Mouse (Mus musculus) lung, postnatal 10 days (tissue): Measurements from ENCODE around the gene Scarb2.
A peak's percentile ranks its signal among the peaks of the same experiment; 100 is the strongest.
"Not testable (repeated sequence)": the region's sequence is repeated elsewhere in the genome, so short reads cannot be mapped to it uniquely, and the experiment has no call there.

Experiments used
- DNase-seq: peaks from one replicate; pipeline ENCODE4 v3.0.0; 2021

The Scarb2 gene

DNA sequence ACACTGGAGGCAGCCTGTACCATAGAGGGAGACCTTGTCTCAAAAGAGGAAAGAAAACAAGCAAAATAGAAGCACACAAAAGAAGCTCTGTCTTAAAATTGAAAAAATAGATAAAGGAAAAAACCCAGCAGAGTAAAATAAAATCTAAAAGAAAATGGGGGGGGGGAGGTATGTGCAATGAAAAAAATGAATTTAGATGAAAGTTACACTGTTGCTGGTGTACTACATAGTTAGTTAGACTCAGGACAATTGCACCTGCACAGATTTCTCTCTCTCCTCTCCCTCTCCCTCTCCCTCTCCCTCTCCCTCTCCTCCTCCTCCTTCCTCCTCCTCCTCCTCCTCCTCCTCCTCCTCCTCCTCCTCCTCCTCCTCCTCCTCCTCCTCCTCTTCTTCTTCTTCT is at the start of gene Scarb2:
Scarb2 (minus strand) TSS at position 101 of the 400 bp plus-strand sequence.
- DNase-seq, result no peak

DNA sequence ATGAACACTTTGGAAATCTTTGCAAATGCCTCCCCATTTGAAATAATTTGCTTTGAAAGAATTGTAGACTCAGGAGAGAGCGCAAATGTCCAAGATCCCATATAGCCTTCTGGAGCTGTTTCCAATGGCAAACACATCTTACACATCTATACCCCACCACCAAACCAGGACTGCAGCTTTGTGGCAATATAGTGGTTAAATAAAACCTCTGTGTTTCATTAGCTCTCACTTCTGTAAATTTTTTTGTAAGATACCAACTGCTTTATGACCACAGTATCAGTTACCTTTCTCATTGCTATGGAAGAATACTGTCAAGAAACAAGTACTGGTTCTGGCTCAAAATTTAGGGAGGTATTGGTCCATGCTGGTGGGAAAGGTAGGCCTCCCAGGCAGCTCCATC is 49.3 kb upstream of the Scarb2 start:
- DNase-seq, result no peak

DNA sequence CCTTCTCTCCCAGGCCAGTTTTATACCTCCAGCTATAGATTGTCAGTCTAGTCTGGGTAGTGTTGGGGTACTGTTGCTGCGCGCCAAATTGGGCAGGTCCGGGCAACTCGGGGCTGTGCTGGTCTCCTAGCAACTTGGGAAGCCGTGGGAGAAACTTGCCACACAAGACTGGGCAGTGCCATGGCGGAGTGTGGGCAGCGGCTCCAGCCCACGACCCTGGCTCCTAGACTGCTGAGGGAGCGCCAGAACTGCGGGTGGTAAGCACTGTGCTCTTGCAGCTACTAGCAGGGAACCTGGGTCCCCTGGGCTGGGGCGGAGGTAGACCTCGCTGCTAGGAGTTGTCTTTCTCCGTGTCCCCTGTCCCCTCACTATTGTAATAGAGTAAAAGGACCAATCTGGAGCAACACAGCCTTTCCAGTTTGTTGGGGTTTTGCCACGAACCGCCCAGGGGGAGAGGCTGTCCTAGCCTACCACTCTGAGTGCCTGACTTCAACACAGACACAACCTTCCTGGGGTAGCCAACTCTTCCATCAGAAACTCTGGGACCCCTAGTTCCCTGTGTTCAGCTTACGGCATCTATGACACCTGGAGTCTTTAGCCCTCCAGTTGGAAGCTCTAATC is 48.4 kb upstream of the Scarb2 start, which contains the start of gene Fam47e:
Fam47e (plus strand) TSS at position 179 of the 621 bp plus-strand sequence.
- DNase-seq, result peak; percentile 10

DNA sequence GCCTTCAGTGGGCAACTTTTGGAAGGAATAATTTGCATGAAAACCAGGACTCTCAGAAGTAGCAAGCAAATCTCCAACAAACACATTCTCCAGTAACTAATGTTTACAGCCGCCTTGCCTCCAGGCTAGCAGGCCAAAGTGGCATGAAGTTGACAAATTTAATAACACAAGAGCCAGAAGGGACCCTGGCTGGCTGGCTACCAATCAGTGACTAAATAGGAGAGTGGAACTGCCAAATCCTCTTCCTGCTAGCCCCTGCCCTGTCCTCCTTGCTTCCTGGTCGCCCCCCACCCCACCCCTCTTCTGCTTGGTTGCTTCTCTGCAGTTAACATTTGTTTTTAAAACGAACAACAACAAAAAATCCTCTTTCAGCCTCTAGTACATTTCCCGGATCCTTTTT is 47.8 kb upstream of the Scarb2 start:
- DNase-seq, result peak; percentile 43

DNA sequence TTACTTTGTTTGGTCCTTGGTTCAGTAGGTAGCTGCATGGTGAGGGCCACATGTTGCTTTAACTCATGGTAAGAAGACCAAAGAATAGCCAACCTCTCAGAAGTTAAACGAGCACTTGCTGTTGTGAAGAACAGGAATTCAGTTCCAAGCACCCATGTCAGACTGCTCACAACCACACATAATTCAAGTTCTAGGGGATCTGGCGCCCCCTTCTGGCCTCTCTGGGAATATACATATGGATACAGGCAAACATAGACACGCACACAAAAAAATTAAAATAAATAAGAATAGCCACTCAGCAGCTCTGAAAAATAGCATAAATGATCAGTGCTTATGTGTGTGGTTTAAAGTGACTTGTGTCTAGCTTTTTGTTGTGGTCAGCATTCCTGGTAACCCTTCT is 47.3 kb upstream of the Scarb2 start:
- DNase-seq, result peak; percentile 15

DNA sequence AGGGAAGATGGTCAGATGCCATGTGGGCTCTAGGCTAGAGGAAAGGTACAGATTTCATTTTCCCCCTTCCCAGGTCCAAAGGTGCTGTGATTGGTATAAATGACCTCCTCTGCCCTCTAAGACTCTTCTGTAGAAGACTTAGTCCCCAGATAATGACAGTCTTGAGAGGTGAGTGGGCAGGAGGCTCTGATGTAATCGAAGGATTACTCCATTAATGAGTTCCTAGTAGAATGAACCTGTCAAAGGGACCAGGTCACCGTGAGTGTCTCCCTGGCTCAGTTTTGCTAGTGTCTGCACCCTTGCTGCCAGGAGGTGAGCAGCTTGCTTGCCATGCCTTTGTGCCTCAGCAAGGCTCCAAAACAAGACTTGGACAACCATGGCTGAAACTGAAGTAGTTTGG is 46.0 kb upstream of the Scarb2 start:
- DNase-seq, result no peak

DNA sequence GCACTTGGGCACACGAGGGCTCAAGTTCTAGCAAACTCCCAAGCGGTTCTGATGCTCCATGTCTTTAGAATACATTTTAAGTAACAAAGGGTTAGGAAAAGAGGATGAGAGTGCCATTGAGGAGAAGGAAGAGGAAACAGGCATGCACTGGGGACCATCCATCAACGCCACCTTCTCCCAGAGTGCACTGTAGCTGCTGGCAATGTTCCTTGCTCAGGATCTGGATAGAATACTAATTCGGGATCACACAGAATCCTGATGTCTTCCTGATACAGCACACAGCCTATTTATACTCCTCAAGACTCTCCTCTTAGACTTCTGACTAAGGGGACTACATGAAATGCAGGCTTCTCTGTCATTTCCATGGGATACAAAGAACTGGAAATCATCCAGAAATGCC is 33.1 kb upstream of the Scarb2 start:
- no peak for DNase-seq

DNA sequence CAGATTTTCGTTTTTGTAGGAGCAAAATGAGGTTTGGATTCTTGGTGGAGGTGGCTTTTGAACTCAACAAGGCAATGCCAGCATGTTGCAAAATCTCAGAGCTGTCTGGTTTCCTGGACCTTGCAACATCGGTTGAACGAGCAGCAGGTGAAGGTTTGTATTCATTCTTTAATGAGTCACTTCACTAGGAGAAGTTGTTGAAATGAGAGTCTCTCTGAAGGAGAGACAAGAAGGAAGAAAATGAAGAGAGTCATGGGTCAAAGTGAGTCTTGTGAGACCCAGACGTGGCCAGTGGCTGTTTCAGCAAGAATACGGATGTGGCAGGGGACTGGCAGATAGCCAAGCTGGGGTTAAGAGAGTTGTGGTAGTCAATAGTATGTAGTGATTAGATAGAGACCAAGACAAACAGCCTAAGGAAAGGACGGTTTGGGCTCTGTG is 18.2 kb upstream of the Scarb2 start:
- DNase-seq, result peak; percentile 31

DNA sequence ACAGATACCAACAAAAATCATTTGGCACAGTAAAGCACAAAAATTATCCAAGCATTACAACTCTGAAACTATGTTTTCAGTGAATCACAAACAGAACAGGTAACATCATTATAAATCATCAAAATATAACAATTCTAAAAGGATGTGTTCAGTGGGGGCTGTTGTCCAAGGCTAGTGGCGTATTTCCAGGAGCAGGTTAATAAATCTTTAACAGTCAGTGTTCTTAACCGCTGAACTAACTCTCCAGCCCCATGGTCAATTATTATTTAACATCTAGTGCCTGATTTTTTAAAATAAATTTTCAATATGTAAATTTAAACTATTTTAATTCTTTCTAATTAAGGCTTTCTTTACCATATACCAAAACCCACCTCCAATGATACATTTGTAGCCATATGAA is 14.5 kb upstream of the Scarb2 start:
- not testable (repeated sequence) for DNase-seq

DNA sequence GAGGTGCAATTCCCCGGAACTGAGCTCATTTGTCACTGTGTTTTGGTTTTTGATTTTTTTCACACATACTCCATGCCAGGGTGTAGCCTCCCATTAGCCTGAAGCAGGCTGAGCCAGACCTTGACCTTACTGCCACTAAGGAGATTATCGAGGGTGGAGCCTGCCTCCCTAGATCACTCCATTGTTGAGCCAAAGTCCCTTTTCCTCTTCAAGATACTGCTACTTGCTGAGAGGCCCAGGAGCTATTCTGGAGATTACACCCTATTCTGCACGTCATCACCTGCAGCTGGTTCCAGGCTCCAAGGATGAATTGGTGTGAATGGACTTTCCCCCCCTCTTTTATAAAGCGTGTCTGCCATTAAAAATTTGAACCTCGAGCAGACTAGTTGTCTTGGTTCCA is 5.4 kb upstream of the Scarb2 start:
- DNase-seq, result no peak

DNA sequence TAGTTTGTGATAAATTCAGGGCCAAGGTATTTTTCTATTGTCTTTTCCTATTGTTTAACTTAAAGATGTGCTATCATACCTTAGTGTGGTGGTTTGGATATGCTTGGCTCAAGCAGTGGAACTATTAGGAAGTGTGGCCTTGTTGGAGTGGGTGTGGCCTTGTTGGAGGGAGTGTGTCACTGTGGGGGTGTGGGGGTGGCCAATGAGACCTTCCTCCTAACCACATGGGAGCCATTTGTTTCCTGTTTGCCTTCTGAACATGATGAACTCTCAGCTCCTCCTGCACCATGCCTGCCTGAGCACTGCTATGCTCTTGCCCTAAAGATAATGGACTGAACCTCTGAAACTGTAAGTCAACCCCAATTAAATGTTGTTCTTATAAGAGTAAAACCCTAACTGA is 4.6 kb upstream of the Scarb2 start:
- no peak for DNase-seq

DNA sequence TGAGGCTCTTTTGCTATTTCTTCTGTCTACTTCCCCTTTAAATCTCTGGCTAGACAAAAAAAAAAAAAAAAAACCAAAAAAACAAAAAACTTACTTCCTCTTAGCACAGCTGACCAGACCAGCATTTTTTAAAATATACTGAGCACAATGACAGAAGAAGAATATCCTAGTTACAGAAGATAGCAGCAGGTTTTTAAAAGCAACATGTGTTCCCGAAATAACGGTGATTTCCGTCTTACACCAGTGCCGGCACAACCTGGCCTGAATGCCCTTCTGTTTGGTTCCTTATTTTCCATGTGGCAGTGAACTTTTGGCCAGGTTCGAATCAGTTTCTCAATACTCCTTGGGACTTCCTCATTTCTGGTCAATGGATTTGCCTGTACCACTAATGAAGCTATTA is 2.2 kb upstream of the Scarb2 start:
- no peak for DNase-seq

DNA sequence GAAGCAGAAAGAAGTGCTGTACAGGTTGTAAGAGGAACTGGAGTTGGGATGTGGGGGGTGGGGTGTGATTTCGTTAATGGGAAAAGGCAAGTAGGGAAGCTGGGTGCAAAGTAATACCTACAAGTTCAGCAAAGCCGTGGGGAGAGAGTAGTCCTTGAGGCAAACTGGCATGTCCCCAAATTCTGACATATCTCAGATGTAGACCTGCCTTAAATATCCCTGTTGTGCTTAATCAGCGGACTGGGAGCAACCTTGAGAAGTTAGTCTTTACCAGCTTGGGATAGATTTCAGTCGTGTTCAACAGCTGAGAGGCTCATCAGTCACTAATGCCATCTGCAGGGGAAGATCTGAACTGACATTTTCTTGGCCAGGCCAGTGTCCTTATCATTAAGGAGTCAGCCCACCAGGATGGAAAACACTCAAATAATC is 318 bp downstream of the Scarb2 start:
- peak; percentile 64 for DNase-seq

DNA sequence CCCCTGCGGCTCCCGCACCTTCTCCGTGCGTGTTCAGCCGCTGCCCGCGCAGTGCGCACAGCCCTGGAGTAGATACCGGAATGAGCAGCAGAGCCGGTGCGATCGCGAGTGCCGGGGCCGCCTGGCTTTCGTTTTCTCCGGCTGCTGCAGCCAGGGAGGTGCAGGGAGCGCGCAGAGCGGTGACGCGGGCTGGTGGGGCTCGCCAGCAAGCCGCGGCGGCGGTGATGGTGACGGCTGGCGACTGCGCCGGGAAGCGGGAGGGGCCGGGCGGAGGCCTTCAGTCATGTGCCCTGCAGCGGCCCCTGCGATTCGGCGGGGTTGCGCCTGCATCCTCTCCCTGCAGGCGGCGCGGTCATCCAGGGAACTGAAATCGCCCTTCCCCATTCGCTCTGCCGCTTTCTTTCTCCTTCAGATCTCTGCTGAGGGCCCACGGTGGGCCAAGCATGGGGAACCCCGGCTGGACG is 1.2 kb downstream of the Scarb2 start:
- DNase-seq, result peak; percentile 98

DNA sequence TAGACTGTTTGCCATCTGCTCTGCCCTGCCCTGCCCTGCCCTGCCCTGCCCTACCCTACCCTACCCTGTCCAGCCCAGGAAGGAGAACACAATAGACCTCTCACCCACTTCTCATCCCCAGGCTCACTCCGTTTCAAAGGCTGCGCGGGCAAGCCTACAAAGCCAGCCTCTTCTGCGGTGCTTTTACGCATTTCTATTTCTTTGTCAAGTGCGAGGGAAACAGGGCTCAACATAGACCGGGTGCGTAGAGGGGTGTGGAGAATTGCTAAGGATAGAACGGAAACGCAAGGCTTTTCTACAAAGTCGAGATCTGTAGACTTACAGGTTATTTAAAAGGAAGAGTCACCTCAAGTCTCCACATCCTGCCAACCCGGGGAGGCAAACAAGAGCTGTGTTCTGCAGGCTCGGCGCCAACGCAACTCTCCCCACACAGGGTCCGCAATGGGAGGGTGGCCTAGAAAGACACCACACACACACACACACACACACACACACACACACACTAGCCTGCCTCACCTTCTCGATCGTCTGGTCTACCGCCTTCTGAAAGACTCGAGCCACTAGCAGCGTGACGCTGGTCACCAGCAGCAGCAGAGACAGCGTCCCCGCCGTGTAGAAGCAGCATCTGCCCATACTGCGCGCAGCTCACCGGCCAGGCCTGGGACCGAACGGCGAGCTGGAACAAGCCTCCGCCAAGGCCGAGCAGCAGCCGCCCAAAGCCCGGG is 1.8 kb downstream of the Scarb2 start:
- peak; percentile 67 for DNase-seq

DNA sequence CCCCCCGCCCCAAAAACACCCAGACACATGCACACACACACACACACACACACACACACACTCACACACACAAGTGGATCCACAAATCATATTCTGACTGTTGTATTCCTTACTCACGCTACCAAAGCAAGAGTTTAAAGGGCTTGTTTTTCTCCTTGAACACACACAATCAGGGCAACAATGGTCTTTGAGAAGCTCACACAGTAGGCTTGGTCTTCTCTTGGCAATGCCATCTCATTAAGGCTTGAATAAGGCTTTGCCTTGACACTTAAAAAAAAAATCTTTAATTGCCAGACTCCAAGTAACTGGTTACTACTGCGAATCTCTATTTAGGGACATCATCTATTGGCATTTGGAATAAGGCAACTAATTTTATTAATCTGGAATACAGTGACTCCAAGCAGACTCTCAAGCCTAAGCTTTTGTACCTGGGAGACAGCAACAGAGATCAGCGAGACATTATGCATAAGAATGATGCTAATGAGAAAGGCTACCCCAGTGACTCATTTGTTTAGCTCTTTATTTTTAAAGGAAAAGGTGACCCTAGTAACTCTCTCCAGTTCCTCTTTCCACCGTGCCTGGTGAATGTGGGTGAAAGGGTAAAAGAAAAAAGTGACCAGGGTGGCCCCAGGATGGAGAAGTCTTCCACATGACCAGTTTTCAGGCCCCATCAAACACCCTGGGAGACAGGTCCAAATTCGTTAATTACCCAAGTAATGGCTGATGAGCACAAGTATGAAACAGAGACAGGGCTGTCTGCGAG is 2.6 kb downstream of the Scarb2 start:
- no peak for DNase-seq

DNA sequence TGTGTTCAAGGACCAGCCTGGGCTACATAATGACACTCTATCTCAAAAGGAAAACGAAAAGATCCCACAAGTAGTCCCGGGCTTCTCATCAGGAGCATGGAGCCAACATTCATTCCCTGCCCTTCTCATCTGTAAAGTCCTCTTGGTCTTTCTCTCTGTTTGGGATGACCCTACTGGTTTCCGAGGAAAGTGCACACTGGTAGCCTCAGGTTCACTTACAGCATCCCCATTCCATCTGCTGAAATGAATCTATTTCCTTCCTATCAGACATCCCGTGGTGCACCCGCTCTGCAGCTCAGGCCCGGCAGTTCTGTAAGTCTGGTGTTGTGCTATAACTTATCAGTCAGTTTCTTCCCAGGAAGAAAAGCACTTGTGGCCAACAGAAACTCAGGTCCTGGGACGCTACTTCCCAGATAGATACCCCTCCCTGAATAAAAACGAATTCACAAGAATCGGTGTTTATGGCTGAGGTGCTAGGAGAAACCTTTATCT is 3.2 kb downstream of the Scarb2 start:
- peak; percentile 21 for DNase-seq

DNA sequence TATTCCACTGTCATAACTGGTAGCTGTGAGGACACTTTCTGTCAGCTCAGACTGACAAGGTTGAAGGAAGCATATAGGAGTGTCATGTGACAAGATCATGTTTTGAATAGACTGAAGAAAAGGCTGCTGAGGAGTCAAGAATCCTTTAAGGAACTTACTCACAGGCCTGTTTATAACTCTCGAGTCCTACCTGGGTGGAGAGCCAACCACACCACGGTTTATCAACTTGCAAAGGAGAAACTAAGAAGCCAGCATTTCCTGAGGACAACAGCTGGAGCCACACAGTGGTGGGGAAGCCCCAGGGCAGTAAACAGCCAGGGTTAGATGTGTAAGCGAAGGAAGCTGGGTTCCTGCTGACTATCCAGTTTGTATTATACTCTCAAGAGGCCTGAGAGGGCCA is 7.3 kb downstream of the Scarb2 start:
- DNase-seq, result peak; percentile 28

DNA sequence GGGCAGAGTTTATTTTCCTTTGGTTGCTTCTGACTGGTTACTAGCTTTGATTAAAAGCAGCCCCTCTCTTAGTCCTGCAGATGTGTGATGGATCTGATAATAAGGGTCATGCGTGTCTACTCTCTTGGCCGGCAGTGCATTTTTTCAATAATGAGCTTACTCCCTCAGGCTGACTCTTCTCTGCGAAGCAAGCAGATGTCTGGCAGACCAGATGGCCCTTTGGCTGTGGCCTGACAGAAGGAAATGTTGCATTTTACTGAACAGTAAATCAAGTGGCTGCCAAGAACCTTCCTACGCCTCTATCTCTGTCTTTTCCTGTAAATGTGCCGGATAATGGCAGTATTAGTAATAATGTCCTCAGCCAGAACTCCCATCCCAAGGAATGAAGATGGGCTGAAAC is 8.0 kb downstream of the Scarb2 start:
- peak; percentile 71 for DNase-seq

DNA sequence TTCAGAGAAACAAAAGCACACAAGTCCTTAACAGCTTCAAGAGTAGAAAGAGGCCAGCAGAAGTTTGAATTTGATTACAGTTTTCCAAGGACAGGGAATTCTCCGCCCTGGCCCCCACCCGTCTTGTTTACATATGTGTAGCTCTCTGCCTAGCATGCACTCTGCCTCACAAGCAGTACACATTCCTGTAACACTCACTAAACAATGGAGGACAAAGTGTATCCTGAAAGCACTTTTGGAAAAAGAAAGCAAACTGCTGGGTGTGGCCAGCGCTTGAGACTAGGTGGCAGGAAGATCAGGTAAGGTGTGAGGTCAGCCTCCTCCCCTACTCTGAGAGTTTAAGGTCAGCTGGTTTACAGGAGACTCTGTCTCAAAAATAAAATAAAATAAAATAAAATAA is 8.4 kb downstream of the Scarb2 start:
- DNase-seq, result peak; percentile 51

DNA sequence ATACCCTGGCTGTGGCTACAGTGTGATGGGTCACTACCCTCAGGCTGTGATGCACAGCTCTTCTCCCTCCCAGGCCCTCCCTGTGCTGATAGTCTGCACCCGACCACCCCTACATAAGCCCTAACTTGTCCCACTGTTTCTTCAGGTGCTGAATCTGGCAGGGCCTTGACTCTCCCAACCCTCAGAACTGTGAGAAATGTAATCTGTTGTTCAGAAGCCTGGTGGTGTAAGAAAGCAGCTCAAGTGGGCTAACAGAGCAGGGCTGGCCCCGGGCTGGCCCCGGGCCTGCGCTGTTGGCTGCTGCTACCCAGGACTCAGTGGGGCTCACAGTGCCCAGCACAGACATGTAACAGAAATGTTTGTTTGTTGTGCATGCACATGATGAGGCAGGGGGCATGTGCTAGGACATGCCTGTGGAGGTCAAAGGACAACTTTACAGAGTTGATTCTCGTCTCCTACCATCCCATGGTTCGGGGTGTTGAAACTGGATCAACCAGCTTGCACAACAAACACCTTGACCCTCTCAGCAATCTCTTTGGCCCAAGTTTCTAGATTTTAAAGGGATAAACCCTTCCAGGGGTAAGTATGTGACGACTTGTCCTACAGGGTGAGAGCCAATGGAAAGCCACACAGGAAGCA is 10.7 kb downstream of the Scarb2 start:
- peak; percentile 44 for DNase-seq

DNA sequence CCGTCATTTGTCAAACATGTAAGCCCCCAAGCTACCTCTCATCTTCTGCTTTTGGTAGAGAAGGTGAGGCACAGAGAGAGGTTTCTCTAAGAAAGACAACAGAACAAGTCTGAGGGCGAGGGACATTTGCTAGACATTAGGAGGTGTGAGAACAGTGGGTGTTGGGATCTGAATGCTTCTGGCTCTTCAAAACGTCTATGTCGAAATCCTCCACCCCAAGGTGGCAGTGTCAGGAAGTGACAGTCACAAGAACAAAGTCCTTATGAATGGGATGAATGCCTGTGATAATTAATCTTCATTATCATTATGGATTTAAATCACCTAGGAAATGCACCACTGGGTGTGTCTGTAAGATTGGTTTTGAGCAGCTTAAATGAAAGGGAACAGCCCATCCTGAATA is 11.3 kb downstream of the Scarb2 start:
- peak; percentile 5 for DNase-seq

DNA sequence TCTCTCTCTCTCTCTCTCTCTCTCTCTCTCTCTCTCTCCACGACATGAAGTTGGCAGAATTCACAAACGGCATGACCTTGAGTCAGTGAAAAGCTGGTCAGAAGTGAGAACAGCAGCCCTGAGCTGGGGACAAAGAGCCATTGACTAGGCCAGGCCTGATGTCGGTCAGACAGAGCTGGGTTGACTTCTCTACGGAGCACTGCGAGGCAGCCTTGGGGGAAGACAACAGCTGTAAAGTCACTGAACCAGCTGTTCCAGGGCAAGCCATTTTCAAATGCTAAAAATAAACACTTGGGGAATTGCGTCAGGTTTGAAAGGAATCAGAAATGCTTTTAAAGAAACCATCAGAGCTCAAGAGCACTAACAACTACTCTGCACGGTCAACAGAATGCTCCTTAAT is 13.2 kb downstream of the Scarb2 start:
- peak; percentile 73 for DNase-seq
